Mouse (Mus musculus) erythroblast, adult 5-6 weeks (primary cell): ENCODE results near the gene Alox5. TPM values are rescaled to one million over a fixed set of nuclear protein-coding genes. Genes with fewer than 3 reads are reported as not detected.
A peak's percentile ranks its signal among the peaks of the same experiment; 100 is the strongest.

Experiments used
- ATAC-seq: replicated peaks from 2 replicates; pipeline ENCODE4 v1.8.0; 2016; ENCODE audit warnings: moderate number of reproducible peaks, mild to moderate bottlenecking, moderate TSS enrichment, inconsistent platforms; ENCODE audit not compliant: poor library complexity, low FRiP score, severe bottlenecking
- total RNA-seq, 2 experiments: library from RNA; stranded (forward) in 1 of 2; stranded (reverse) in 1 of 2; fragments of 150-400 nt in 1 of 2; fragments of 200-764, 138-1000 nt in 1 of 2; gene quantifications; 2 replicates each; pipeline versions ENCODE4 v1.2.3 to v1.2.4; 2015 to 2017; ENCODE audit warnings: low replicate concordance in 2 of 2

Gene Alox5
- total RNA-seq, 2 experiments from 2014 or later: 16.6 to 29.6 TPM

DNA sequence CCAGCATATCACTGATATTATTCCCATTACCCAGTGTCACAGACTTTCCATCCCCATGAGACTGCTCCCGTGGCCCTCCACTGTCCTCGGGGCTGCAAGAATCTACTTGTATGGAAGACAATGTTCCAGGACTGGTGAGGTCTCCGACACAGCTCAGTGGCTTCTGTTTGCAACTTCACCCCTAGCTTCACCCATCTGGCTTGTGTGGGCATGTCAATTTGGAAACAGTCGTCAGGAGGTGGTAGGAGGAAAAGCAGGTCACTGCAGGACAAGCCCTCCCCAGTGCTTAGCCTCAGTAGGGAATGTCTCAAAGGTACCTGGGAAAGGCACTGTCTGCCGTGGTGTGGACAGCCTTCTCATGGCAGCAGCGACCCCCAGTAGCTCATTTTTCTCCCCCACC lies 41.3 kb downstream of the Alox5 start:
- no peak for ATAC-seq

DNA sequence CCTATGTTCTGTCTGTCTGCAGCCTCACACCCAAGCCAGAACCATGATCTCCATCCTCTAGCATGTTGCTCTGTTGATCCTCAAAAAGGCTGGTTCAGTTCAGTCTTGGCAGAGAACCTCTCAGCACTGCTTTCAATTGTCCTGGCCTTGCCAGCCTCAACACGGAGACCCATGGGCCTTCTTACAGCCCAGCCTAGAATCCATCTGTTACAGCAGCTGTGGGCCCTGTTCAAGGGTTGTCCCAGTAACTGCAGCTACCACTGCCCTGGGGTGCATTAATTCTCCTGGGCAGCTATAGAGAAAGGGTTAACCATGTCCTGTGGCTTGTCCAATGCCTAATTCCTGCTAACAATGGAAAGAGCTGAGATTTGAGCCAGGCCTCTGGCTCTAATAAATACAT lies 42.5 kb downstream of the Alox5 start:
- no peak for ATAC-seq

DNA sequence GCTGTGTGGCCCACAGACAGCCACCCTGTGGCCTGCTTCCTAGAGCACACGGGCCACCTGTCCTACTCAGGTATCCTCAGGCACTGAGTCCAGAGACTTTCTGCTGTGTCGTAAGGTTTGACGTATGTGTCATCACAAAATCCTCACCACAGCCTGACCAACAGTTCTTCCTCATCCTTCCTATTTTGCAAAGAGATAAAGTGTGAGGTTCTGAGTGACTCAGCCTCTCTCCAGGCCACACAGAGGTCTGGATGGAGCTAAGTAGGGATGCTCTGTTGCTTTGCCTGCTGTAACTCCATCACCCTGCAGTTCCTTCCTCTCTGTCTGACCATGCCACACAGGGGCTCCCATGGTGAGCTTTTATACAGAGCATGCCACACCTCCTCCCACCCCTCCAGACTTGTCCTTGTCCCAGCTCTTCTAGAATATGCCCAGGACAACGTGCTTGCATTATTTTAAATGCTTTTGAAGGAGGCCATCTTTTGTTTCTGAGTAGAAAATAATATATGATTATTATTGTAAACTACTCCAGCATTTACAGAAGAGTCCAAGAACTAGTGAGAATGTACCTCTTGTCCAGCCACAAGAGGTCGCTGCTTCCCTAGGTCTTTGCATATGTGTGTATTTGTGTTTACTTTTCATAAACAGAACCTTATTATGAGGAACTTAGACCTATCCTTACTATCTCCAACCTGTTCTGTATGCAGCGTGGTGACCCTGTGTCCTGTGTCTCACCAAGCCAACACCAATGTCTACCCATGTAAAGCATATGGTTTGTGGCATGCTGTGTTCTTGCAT lies 43.3 kb downstream of the Alox5 start:
- ATAC-seq: peak; percentile 56

- no peak for ATAC-seq
Measured at GRCm38 (mm10) chr6:116416000-116416552, 44.9 kb downstream of the Alox5 start.

DNA sequence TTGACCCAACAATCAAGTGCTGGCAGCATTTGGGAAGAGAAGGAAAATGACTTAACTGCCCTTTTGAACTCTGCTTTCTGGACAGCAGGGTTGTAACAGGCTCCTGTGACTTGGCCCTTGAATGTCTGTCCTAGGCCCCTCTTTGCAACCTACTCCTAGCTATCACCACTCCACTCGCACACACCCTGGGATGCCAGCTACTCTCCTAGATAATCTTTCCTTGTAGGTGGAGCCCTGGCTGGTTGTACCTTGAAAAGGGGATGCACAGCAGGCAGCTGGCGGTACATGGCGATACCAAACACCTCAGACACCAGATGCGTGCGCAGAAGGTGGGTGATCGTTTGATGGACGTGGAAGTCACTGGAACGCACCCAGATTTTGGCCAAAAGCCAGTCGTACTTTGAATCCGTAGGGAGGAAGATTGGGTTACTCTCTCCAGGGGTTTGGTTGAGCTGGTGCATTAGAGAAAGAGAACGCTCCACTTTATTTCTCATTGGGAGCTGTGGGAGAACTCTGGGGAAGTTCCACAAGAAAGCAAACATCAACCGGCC lies 45.8 kb downstream of the Alox5 start:
- ATAC-seq: no peak

- no peak for ATAC-seq
Measured at GRCm38 (mm10) chr6:116412546-116413325, 48.2 kb downstream of the Alox5 start.

DNA sequence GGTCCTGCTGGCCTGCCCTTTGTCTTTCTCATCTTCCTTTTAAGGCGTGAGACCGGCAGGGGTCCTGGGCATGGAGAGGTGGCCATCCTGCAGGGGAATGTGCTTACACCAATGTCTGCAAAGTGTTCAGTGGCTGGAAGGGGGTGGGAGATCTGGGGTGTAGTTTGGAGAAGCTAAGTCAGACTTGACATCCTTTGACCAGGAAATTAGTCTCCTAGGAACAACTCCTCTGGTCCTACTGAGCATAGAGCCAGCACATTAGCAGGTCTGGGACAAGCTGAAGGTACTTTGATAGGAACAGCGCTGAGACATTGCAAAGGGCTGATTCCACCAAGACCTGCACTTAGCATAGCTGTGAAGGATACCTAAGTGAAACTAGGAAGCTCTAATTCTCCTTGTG lies 49.3 kb downstream of the Alox5 start:
- no peak for ATAC-seq

DNA sequence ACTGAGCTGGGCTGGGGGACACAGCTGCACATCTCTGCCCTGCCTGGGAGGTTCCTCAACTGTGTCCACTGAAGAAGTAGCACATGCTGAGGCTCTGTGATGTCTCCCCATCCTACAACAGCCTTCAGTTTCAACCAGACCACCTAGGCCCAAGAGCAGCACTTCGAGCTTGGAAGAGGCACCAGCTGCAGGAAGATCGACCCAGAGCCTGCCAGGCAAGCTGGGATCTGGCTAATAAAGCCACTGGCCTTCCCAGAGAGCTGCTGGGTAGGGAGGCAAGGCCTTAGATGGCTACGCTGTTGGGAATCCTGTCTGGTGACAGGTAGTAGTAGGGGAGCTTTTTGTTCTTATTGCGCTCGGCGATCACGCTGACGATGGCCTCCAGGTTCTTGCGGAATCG lies 50.5 kb downstream of the Alox5 start:
- no peak for ATAC-seq

DNA sequence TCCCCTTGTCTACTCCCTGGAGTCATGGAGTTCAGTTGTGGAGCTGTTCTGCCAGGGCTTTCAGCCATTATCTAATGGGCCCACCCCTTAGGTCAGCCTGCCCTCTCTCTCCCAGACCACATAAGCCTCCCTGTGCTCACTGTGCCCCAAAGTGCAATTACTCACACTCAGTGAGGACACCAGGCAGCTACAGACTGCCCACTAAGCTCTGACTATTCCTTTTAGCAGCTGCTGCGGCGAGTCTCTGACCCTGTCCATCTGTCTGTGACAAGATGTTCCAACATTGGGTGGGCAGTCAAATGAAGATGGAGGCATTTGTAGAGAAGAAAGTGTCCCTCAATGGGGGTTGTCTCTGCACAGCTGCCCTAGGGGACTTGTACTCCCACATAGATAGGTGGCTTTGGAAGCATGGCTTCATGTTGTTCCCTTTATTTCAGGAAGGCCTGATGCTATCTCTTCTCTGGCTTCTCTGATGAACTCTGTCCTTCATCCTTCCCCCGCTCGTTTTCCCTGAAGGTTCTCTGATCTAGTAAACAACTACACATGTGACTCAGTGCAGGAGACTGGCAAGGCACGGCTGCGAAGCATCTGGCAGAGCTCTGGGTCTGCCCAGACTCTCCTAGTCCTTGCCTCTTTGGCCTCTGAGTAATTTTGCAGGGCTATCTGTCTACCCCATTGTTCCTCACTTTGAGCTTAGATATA lies 52.9 kb downstream of the Alox5 start:
- no peak for ATAC-seq

DNA sequence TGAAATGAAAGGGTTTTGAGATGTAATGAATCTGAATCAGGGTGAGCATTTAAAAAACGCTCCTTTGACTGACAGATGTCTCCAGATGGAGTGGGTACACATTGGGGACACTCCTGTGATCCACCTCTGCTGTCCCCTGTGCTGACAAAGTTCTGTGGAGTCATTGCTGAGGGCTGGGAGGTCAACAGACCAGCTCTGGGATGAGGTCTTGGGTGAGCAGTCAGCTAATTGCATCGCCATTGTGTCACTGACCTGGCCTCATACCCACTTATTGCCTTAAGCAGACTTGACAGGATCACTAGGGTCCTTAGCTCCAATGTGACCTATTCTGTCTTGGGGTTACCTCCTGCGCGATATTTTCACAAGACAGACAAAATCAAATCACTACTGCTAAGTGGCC lies 53.8 kb downstream of the Alox5 start:
- ATAC-seq: no peak

DNA sequence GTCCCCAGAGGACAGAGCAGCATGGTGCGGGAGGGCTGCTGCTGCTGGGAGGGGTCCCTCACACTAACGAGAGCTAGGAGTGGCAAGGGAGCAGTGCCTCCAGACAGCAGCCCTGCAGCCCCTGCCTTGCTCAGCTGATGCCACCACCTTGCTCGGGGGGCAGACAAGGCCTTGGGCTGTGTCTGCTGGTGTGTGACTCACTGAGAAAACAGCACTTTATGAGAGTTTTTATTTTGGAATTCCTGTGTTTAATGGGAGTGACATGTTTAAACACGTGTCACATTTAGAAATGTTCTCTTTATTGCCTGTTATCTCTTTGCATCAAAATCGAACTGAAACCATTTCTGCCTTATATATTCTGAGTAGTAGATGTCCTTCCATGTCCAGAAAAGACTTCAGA lies 54.3 kb downstream of the Alox5 start:
- no peak for ATAC-seq

GRCm38 (mm10) chr6:116406152-116406551 lies 54.8 kb downstream of the Alox5 start:
- ATAC-seq: no peak

GRCm38 (mm10) chr6:116405715-116406114 lies 55.3 kb downstream of the Alox5 start:
- no peak for ATAC-seq

GRCm38 (mm10) chr6:116405243-116405642 lies 55.7 kb downstream of the Alox5 start:
- no peak for ATAC-seq

- ATAC-seq: no peak
Measured at GRCm38 (mm10) chr6:116402426-116402825, 58.6 kb downstream of the Alox5 start.

DNA sequence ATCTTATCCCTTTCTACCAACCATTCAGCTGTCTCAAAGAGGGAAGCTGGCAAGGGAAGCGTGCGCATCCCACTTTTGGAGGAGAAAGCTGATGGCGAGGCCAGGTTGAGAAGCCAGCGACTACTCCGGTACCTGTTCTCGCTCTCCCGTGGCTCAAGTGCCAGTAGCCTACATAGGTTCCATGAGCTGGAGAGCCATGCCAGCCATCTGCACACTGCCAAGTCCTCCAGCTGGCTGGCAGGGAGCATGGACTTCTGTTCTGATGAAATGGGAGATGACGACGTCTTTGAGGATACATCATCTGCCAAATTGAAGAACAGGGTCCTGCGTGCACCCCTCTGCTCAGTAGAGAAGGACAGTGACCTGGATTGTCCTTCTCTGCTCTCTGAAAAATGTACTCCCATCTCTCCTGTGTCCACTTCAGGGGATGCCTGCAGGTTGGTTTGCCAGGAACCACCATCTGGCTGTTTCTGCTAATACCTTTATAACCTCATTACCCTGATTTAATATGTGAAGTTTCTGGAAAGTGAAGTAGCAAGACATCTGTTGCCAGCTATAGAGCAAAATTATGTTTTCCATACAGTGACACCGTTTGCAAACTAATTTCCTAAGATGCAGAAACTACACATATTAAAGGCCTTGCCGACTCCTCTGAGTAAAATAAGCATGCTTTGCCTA lies 59.1 kb downstream of the Alox5 start:
- no peak for ATAC-seq

DNA sequence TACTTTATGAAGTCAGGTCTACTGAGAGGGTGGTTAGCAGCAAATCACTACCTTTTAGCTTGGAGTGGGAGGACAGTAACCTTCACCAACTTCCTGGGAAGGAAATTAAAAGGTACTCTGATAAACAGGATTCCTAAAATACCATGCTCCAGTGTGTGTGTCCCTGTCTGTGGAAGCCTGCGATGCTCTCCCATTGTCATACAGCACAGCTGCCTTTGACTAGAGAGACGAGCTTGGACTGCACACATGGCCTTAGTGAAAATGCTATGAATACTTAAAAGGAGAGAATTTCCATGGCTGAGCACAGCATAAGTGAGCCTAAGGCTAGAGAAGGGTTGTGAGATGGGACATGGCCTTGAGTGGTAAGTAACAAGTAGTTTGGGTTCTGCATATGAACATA lies 62.8 kb downstream of the Alox5 start:
- ATAC-seq: no peak

- no peak for ATAC-seq
Measured at GRCm38 (mm10) chr6:116397621-116398020, 63.4 kb downstream of the Alox5 start.

DNA sequence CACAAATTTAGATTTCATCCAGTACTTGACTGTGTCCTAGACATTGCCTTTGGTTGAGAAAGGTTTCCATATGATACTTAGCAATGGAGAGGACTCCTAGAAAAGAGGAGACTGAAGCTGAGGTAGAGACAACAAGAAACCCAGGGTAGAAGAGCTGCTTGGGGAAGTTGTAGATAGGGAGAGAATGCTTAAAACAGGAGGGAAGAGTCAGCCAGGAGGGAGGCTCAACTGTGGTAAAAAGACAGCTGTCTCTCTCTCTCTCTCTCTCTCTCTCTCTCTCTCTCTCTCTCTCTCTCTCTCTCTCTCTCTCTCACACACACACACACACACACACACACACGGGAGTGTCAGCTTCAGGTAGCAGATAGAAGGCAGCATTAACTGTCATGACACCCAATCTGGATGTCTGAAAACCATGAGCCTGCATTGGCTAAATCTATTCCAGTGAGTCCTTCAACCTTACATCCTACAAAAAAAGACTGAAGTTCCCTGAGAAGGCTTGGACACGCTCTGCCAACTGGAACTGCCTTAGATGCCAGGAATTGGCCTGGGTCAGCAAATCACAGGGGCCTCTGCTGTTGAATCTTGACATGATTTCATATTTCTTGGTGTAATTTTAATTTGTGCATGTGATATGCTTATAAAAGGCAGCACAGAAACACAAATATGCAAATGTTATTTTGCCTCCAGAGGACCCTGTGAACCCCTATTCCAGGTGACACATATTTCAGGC lies 65.9 kb downstream of the Alox5 start:
- ATAC-seq: no peak
